Mouse (Mus musculus): ENCODE measurements at regions not wholly inside any gene's neighbourhood (a gene's known extent, or its start where the extent isn't known, plus 50 kb on each side); places are given as distances from the start of the nearest gene placed in this dataset.

DNA sequence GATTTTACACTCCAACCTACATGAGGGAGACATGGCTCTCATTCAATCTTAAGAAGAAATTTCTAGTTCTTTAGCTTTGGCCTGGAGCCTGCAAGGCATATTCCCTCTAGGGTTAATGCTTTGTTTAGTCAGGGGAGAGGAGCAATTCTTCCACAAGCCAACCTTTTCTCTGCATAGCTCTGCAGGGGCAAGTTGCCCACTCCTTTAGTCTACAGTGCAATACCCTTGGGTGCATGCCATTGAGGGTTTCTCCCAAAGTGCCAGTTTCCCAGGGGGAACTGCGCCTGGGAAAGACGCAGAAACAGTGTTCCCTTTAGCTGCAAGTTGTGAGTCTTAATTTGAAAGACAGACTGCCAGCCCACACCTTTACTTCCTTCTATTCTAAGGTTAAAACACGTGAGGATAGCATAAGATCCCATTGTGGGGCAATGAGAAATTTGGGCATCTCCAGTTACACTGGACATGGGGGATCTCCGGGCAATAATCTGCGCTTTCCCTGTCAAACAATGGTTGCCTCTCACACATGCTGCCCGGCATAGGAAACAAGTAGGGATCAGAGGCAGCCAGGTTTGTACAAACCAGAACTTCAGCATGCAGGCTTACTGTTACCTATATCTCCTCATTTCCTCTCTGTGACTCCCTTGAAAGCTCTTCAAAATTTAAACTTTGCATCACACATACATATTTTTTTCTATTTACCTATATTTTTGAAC, 620.1 kb upstream of the Alcam start:
- Histone ChIP-seq H3K27ac (ENCODE audit: low read depth, low read length) (no peak overlapping the region), H3K9ac (ENCODE audit: low read depth, low read length) (no peak overlapping the region), H3K36me3 (ENCODE audit: control insufficient read depth, insufficient read depth, low read length) (no peaks in the 10 kb centered on the region), H3K4me1 (replicated peaks; ENCODE audit: control insufficient read depth, insufficient read depth, low read length) (no peaks in the 10 kb centered on the region), H3K4me3 (ENCODE audit: low read depth, low read length) (no peak overlapping the region), H3K9me3 (ENCODE audit: control insufficient read depth, low read length) (no peaks in the 10 kb centered on the region), H3K27me3 (ENCODE audit: control insufficient read depth, insufficient read depth, low read length) (no peaks in the 10 kb centered on the region), H3K4me2 (replicated peaks; ENCODE audit: low read depth, low read length) (no peak overlapping the region)
- 66% methylated on average over 6 of the region's 6 CpGs for WGBS
- DNase-seq (ENCODE audit: low spot score) (peak; percentile 2), ATAC-seq (ENCODE audit: low FRiP score) (no peak)

DNA sequence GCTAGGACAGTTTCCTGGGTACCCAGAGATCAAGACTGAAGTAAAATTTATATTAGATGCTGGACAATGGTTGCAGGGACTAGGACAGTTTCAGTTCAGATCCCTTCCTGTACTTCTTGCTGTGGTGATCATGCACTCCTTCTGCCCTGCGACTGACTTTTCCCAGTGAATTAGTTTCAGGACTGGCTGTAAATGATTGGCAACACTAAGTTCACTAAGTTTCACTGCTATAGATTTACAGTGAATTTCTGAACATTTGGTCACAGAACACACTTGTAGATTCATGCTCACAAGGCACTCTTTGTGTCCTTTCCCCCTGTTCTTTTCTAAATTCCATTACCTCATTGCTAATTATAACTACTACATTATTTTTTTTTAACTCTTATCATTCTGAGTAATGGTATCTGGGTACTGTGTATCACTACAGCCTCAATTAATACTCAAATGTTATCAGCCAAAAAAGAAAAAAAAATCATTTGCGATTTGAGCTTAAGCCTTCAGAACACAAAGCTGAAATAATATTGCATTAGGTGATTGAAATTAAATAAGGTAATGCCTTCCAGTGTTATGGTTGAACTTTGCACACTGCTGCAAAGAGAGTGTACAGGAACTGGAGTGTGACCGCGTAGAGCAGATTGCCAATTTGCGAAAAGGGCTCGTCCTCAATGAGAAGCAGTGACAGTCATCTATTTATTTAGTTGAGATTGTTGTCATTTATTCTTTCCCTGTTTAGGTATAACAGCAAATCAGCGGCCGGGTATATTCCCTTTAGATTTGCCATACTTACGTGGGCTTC, 618.2 kb upstream of the Alcam start:
- Histone ChIP-seq H3K4me1 (replicated peaks; ENCODE audit: control insufficient read depth, insufficient read depth, low read length) (no peaks in the 10 kb centered on the region), H3K4me2 (replicated peaks; ENCODE audit: low read depth, low read length) (no peak overlapping the region), H3K4me3 (ENCODE audit: low read depth, low read length) (no peak overlapping the region), H3K9ac (ENCODE audit: low read depth, low read length) (no peak overlapping the region), H3K36me3 (ENCODE audit: control insufficient read depth, insufficient read depth, low read length) (no peaks in the 10 kb centered on the region), H3K9me3 (ENCODE audit: control insufficient read depth, low read length) (no peaks in the 10 kb centered on the region), H3K27me3 (ENCODE audit: control insufficient read depth, insufficient read depth, low read length) (no peaks in the 10 kb centered on the region), H3K27ac (ENCODE audit: low read depth, low read length) (no peak overlapping the region)
- ATAC-seq (ENCODE audit: low FRiP score) (no peak), DNase-seq (ENCODE audit: low spot score) (no peak)
- 89% methylated on average over 9 of the region's 9 CpGs for WGBS

DNA sequence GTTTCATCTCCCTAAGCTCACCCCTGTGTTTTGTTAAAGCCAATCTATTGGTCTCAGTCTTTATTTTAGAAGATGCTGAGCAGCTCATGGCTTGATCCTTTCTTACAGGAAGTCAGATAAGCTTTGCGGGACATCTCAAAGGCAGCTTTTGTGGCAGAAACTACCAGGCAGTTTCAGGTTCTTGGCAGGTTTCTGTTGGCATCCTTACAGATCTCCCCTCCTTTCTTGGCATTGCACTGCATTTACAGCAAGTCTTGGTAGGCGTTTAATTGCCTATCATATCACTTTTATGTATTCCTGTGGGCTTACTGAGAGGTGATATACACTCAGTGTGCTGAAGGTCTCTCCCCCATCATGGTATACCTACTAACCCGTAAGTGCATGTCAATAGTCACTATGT, 610.3 kb upstream of the Alcam start:
- 80% methylated on average over 3 of the region's 3 CpGs for WGBS
- Histone ChIP-seq H3K4me1 (replicated peaks; ENCODE audit: control insufficient read depth, insufficient read depth, low read length) (no peaks in the 10 kb centered on the region), H3K36me3 (ENCODE audit: control insufficient read depth, insufficient read depth, low read length) (no peaks in the 10 kb centered on the region), H3K4me3 (ENCODE audit: low read depth, low read length) (no peak overlapping the region), H3K27ac (ENCODE audit: low read depth, low read length) (no peak overlapping the region), H3K27me3 (ENCODE audit: control insufficient read depth, insufficient read depth, low read length) (no peaks in the 10 kb centered on the region), H3K9me3 (ENCODE audit: control insufficient read depth, low read length) (no peaks in the 10 kb centered on the region), H3K9ac (ENCODE audit: low read depth, low read length) (no peak overlapping the region), H3K4me2 (replicated peaks; ENCODE audit: low read depth, low read length) (no peak overlapping the region)
- ATAC-seq (ENCODE audit: low FRiP score), result no peak
- DNase-seq (ENCODE audit: low spot score), result no peak

DNA sequence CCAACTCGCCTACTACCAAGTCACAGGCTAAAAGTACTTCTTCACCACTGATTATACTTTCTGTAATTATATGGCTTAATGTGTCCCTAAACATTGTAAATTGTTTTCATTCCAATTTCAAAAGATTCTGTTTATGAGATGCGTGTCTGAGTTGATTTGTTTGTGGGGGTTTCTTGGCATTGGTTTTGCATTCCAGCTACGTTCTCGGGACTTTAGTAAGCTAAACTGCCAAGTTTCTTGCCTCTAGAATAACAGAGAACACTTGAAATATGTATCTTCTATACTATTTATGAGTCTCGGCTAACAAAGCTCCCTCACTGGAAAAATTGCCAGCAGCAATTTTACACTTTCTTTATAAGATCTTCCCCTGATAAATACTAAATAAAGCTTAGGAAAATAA, 609.2 kb upstream of the Alcam start:
- H3K4me1 ChIP-seq (replicated peaks; ENCODE audit: control insufficient read depth, insufficient read depth, low read length), result no peaks in the 10 kb centered on the region
- 86% methylated on average over 5 of the region's 5 CpGs for WGBS
- H3K9ac ChIP-seq (ENCODE audit: low read depth, low read length), result no peak overlapping the region
- H3K4me2 ChIP-seq (replicated peaks; ENCODE audit: low read depth, low read length), result no peak overlapping the region
- no peaks in the 10 kb centered on the region for H3K36me3 ChIP-seq (ENCODE audit: control insufficient read depth, insufficient read depth, low read length)
- no peaks in the 10 kb centered on the region for H3K9me3 ChIP-seq (ENCODE audit: control insufficient read depth, low read length)
- ATAC-seq (ENCODE audit: low FRiP score) (no peak), DNase-seq (ENCODE audit: low spot score) (no peak)
- H3K27me3 ChIP-seq (ENCODE audit: control insufficient read depth, insufficient read depth, low read length), result no peaks in the 10 kb centered on the region
- H3K27ac ChIP-seq (ENCODE audit: low read depth, low read length), result no peak overlapping the region
- no peak overlapping the region for H3K4me3 ChIP-seq (ENCODE audit: low read depth, low read length)

DNA sequence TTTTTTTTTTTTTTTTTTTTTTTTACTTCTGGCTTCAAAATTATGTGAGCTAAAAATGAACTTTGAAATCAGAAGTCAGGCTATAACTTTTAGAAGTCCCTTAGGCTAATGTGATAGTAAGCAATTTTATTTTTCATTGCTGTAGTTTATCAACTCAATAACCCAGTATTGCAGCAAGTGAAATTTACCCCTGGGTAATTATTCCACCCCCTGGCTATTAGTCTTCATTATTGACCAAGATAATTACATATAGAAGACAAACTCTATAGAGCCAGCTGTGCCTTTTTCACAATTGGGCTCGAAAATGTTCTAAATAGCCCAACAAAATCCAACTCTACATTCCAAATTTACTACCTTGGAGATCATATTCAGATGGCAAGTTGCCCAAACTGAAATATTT, 572.2 kb upstream of the Alcam start:
- Histone ChIP-seq H3K9me3 (ENCODE audit: control insufficient read depth, low read length) (no peaks in the 10 kb centered on the region), H3K4me2 (replicated peaks; ENCODE audit: low read depth, low read length) (no peak overlapping the region), H3K27ac (ENCODE audit: low read depth, low read length) (no peak overlapping the region), H3K27me3 (ENCODE audit: control insufficient read depth, insufficient read depth, low read length) (no peaks in the 10 kb centered on the region), H3K4me1 (replicated peaks; ENCODE audit: control insufficient read depth, insufficient read depth, low read length) (no peaks in the 10 kb centered on the region), H3K36me3 (ENCODE audit: control insufficient read depth, insufficient read depth, low read length) (no peaks in the 10 kb centered on the region), H3K9ac (ENCODE audit: low read depth, low read length) (no peak overlapping the region), H3K4me3 (ENCODE audit: low read depth, low read length) (no peak overlapping the region)
- DNase-seq (ENCODE audit: low spot score) (no peak), ATAC-seq (ENCODE audit: low FRiP score) (no peak)
- WGBS, result 77% methylated on average over 1 of the region's 1 CpGs

DNA sequence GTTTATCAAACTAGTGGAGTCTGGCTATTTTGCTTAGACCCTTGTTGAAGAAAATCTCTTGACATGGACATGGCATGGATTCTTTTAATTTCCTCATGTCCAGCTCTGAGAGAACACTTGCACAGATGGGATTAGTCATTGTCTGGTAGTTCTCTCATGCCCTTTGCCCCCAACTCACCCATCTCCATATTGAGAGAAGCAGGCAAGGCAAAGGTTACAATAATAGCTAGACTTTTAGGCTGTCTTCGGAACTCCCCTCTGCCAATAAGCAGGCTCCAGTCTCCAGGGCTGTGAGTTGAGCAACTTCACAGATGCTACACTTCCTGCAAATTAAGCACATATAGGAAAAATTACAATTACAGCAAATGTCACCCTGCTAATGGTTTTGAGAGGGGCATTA, 558.0 kb upstream of the Alcam start:
- H3K4me1 ChIP-seq (replicated peaks; ENCODE audit: control insufficient read depth, insufficient read depth, low read length), result no peaks in the 10 kb centered on the region
- no peaks in the 10 kb centered on the region for H3K9me3 ChIP-seq (ENCODE audit: control insufficient read depth, low read length)
- no peak overlapping the region for H3K4me3 ChIP-seq (ENCODE audit: low read depth, low read length)
- no peak overlapping the region for H3K27ac ChIP-seq (ENCODE audit: low read depth, low read length)
- ATAC-seq (ENCODE audit: low FRiP score), result no peak
- DNase-seq (ENCODE audit: low spot score), result no peak
- H3K4me2 ChIP-seq (replicated peaks; ENCODE audit: low read depth, low read length), result no peak overlapping the region
- no peak overlapping the region for H3K9ac ChIP-seq (ENCODE audit: low read depth, low read length)
- H3K27me3 ChIP-seq (ENCODE audit: control insufficient read depth, insufficient read depth, low read length), result no peaks in the 10 kb centered on the region
- WGBS, result 60% methylated on average over 1 of the region's 1 CpGs
- no peaks in the 10 kb centered on the region for H3K36me3 ChIP-seq (ENCODE audit: control insufficient read depth, insufficient read depth, low read length)

DNA sequence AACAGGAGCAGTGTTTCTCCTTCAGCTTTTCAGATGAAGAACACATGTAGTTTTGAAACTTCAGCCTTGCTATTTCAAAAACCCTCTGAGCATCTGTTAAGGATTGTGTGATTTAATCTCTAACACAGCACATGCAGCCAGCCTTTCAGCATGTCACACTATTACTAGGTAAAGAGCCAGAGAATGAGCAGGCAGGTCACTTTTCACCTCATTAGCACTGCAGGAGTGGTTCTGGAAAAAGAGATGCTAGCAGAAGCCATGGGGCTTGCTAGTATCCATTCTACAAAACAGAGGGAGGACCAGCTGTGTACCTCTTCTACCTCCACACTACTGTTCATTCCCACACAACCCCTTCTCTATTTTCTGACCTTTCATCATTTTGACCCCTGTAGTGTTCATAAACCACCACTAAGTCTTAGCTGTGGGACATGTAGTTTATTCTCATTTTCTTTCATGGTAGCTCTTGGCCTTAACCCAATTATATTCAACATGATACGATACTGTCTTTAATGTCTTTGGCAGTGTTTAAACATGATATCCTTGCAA, 535.1 kb upstream of the Alcam start:
- Histone ChIP-seq H3K9ac (ENCODE audit: low read depth, low read length) (no peak overlapping the region), H3K9me3 (ENCODE audit: control insufficient read depth, low read length) (no peaks in the 10 kb centered on the region), H3K27ac (ENCODE audit: low read depth, low read length) (no peak overlapping the region), H3K4me3 (ENCODE audit: low read depth, low read length) (no peak overlapping the region), H3K36me3 (ENCODE audit: control insufficient read depth, insufficient read depth, low read length) (no peaks in the 10 kb centered on the region), H3K4me1 (replicated peaks; ENCODE audit: control insufficient read depth, insufficient read depth, low read length) (no peaks in the 10 kb centered on the region), H3K27me3 (ENCODE audit: control insufficient read depth, insufficient read depth, low read length) (no peaks in the 10 kb centered on the region), H3K4me2 (replicated peaks; ENCODE audit: low read depth, low read length) (no peak overlapping the region)
- DNase-seq (ENCODE audit: low spot score) (no peak), ATAC-seq (ENCODE audit: low FRiP score) (no peak)
- WGBS, result 88% methylated on average over 1 of the region's 1 CpGs

DNA sequence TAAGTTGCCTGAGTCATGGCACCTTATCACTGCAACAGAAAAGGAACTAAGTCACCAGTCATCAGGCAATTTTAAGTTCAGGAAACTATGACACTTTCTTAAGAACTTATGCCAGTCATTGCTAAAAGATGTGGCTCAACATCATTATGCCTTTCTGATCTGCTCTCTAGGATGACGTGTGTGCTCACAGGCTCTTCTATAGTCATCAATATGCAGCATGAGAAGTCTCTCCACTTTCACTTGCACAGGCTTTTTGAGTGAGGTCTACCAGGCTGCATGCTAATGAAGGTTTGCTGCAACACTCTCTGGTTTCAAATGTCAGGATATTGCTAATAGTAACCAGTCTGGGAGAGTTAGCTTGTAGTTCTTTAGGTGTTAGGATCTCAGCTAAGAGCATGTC, 530.5 kb upstream of the Alcam start:
- H3K4me2 ChIP-seq (replicated peaks; ENCODE audit: low read depth, low read length), result no peak overlapping the region
- ATAC-seq (ENCODE audit: low FRiP score), result no peak
- DNase-seq (ENCODE audit: low spot score), result peak; percentile 2
- H3K36me3 ChIP-seq (ENCODE audit: control insufficient read depth, insufficient read depth, low read length), result no peaks in the 10 kb centered on the region
- no peak overlapping the region for H3K9ac ChIP-seq (ENCODE audit: low read depth, low read length)
- H3K27ac ChIP-seq (ENCODE audit: low read depth, low read length), result no peak overlapping the region
- no peaks in the 10 kb centered on the region for H3K27me3 ChIP-seq (ENCODE audit: control insufficient read depth, insufficient read depth, low read length)
- no peaks in the 10 kb centered on the region for H3K4me1 ChIP-seq (replicated peaks; ENCODE audit: control insufficient read depth, insufficient read depth, low read length)
- H3K4me3 ChIP-seq (ENCODE audit: low read depth, low read length), result no peak overlapping the region
- H3K9me3 ChIP-seq (ENCODE audit: control insufficient read depth, low read length), result no peaks in the 10 kb centered on the region
- WGBS, result 57% methylated on average over 1 of the region's 1 CpGs

DNA sequence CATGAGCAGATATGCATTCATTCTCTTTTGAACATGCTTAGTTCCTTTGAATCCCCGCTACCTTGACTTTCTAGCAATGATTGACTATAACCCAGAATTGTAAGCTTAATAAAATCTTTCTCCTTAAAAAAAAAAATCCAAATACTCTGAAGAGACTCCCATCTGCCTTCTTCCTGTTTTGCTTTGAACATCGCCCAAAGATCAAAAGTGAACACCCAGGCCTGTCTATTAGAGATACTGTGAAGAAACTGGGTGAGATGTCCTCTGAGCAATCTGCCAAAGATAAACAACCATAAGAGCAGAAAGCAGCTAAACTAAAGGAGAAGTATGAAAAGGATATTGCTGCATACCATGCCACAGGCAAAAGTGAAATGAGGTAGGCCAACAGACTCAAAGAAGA, 527.1 kb upstream of the Alcam start:
- WGBS, result 87% methylated on average over 2 of the region's 2 CpGs
- DNase-seq (ENCODE audit: low spot score), result no peak
- no peaks in the 10 kb centered on the region for H3K36me3 ChIP-seq (ENCODE audit: control insufficient read depth, insufficient read depth, low read length)
- no peak overlapping the region for H3K27ac ChIP-seq (ENCODE audit: low read depth, low read length)
- H3K9ac ChIP-seq (ENCODE audit: low read depth, low read length), result no peak overlapping the region
- ATAC-seq (ENCODE audit: low FRiP score), result no peak
- no peaks in the 10 kb centered on the region for H3K27me3 ChIP-seq (ENCODE audit: control insufficient read depth, insufficient read depth, low read length)
- H3K4me2 ChIP-seq (replicated peaks; ENCODE audit: low read depth, low read length), result no peak overlapping the region
- H3K9me3 ChIP-seq (ENCODE audit: control insufficient read depth, low read length), result no peaks in the 10 kb centered on the region
- no peaks in the 10 kb centered on the region for H3K4me1 ChIP-seq (replicated peaks; ENCODE audit: control insufficient read depth, insufficient read depth, low read length)
- H3K4me3 ChIP-seq (ENCODE audit: low read depth, low read length), result no peak overlapping the region
